Mouse (Mus musculus): ENCODE measurements around the gene Ndufa7.

- TF ChIP-seq CTCF (IDR thresholded peaks at IDR 0.05; ENCODE audit: extremely low read depth, insufficient read depth, low read length) (no peak), POLR2A (IDR thresholded peaks at IDR 0.05; ENCODE audit: extremely low read depth, insufficient read depth, low read length) (no peak)
These were observed 27.0 kb downstream of the Ndufa7 start for GRCm38 (mm10) chr17:33851331-33851730.

Data from cortical plate, adult 2 months (tissue).